Mouse (Mus musculus): Measurements from ENCODE around the gene Iah1.

Gene Iah1

DNA sequence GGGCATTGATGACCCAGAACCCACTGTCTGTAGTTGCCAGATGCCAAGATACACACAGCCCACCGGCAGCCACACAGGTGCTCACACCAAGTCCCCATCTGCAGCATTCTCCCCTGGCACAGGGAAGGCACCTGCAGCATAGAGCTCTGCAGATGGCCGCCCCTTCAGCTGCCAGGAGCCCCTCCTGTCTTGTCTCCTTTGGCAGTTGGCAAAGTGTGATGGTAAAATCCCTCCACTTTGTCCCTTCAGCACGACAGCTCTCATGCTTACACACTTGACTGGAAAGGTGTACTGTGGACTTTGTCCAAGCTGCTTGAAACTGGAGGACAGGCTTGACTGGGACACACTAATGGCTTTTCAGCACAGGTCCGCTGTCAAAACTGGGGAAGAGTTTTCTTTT lies 4.1 kb downstream of the Iah1 start:
- DNase-seq = no peak

DNA sequence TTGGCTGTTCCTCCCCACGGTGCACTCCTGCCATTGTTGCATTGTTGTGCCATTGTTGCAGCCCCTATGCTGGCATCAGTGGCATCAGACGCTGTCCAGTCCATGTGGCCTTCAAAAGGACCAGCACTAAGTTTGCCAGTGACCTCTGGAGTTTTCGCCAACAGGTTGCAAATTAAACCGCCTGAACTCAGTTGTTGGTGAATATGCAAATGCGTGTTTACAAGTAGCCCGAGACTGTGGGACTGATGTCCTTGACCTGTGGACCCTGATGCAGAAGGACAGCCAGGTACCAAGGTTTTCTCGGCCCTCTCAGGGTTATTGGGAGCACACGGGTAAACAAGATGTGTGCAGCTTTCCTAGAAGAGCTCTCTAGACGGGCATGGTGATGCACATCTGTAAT lies 5.0 kb downstream of the Iah1 start:
- DNase-seq = no peak

DNA sequence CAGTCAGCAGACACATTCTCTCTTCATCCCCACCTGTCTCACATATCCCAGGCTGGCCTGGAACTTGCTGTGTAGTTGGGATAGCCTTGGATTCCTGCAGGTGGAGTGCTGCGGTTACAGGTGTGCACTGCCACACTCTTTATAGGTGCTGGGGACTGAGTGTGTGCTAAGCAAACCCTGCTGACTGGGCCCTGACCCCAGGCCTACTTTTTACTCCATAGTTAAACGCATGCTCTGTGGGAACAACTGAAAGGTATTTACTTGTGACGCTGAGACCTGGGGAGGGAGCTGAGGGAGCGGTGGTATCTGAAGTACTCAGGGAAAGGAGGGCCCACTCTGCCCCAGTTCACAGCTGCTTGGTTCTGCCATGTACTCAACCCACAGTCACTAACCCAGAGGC lies 6.1 kb downstream of the Iah1 start:
- no peak for DNase-seq

DNA sequence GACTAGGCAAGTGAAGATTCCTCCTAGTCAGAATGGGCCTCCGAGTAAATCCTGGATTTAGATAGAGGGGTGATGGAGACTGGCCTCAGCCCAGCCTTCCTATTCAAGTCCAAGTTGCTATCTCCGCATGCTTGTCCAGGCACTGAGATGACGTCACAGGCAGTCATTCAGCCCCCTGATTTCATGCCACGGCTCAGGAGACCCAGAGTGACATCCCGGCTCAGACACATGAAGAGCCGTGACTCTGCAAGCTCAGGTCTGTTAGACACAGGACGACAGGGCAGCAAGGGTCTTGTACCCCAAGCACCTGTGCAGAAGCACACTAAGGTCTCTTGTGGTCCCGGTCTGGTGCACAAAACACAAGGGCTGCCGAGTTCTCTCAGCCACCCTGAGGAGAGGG lies 6.7 kb downstream of the Iah1 start:
- no peak for DNase-seq

DNA sequence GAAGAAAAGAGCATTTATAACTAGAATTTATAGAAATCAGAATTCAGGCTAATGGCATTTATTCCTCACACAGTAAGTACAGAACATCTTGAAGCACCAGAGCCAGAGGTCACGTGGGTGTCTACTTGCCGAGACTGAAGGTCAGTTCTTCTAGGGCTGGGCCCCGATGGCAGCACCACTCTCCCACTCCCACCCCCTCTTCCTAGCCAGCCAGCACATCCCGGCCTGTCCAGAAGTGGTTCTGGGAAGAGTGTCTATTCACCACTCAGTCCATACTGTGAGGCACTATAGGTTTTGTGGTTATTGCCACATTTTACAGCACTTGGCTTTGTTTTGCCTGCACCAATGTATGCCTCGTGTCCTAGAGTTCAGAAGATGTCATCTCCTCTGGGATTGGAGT lies 7.9 kb downstream of the Iah1 start:
- DNase-seq = no peak

DNA sequence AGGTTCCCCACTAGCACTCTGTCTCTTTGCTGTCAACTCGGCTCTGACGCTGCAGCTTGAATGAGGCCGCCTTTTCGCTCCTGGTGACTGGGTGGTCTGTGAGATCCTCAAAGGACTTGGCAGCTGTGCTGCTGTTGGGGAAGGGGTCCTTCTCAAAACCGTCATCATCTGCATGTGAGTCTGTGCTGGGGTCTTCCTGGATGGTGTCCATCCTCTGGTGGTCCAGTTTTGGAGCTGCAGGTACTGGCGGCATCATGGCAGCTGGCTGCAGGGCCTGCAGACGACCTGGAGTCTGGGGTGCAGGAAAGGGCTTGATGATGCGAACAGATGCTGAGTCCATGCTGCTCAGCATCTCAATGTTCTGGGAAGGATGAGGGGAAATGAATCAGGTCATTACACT lies 9.1 kb downstream of the Iah1 start:
- DNase-seq = no peak

DNA sequence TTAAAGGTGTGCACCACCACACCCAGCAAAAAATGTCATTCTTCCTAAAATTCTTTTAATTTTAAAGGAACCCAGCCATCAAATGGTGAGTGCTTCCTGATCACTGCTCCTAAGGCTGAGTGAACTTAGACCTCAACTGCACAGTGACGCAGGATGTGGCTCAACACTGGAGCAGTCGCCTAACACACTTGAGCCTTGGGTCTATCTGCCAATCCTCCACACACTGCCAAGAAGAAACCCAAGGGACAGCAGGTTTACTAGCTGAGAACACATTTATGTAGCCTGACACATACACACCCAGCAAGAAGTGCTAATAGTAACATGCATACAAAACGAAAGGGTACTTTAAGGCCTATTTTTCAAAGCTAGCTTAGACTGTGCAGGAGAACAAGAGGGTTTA lies 10.1 kb downstream of the Iah1 start:
- no peak for DNase-seq

DNA sequence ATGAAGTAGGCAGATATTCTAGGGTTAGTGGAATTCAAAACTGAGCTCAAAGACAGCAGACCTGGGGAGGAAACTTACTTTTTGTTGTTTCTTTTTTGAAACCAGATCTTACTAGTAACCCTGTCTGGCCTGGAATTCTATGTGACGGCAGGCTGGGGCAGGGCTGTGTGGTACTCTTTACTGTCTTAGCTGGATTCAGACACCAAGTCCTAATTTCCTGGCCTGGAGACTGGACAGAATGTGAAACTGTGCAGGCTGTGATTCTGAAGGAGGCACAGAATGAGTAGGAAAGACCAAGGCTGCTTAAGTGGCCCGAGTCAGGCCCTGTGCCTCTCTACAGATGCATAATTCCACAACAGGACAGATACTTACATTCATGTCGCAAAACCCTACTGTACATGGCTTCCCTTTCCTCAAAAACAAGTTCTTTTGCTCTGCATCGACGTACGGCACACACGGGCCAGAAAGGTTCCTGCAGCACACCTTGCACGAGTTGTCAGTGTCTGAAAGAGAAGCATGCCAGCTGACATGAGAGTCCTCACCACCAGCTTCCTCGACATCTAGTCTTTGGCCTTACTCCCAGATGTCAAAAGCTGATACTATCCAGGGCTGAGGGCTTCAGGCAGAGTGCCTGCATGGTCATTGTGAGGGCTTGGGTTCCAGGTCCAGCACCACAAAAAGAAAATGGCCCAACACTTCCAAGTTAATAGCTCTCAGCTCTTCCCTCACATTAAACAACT lies 13.6 kb downstream of the Iah1 start:
- DNase-seq = no peak

DNA sequence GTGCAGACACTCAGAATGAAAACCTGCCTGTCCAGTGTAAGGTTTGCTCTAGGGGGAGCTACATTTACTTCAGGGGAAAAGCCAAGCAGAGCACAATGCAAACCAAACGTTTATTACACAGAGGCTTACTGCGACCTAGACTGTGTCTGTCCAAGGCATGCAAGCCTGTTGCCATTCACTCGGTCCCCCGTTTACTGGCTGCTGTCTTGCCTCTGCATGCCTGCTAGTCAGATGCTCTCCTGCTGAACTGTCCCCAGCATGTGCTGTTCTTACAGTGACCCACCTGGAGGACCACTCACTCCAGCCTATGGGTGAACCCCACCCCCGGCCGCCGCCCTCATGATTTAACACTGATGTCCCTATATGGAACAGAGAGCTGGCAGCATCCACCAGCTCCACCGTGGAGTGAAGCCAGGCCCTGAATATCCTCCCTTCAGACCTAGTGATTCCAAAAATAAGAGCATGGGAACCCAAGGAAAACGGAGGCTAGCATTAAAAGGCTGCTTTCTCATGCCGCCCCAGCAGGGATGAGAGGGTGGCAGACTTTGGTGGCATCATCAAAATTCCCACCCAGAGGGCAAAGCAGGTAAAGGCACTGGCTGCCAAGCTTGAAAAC lies 14.9 kb downstream of the Iah1 start:
- DNase-seq = peak; percentile 49

DNA sequence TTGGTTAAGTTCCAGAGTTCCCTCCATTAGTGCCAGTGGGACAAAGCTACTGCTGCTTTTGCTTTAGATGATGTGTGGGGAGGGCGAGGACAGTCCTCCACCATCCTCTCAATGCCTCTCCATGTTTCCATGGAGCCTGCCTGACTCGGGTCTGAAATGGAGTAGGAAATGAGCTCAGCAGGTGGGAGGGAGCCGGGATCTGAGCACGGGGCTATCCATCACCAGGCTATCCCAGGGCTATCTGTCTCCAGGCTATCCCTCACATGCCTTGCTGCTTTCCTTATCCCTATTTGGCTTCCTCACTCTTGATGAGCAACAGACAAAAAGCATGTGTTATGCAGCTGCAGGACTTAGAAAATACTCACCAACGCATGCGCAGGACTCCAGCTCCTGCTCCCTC lies 15.5 kb downstream of the Iah1 start:
- DNase-seq = no peak

DNA sequence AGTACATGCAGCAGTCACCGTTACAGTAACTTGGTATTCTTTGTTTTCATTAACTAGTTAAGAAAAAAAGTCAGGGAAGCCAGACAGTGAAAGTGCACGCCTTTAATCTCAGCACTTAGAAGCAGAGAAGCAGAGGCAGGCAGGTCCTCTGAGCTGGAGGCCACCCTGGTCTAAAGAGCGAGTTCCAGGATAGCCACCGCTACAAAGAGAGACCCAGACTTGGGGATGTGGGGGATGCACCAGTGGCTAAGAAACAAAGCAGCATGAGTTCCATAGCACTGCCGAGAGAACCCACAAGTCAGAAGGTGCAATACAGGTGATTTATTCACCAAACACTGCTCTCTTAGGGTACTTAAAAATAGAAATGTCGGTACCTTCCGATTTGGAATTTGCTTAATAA lies 16.8 kb downstream of the Iah1 start:
- no peak for DNase-seq

DNA sequence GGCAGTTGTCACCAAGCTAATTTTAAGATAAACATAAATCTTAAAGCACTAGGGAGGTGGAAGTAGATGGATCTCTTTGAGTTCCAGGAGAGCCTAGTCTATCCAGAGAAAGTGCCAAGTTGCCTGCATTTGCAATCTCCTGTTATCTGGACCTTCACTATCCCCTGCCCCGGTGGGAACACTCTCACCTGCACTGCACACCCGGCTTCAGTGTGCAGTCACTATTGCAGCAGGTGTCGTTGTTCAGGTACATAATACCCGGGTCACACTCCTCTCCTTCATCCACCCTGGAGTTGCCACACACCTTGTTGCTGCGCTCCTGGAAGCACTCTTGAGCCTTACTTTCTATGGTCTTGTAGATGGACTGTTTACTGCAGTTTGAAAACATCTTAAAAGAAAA lies 17.6 kb downstream of the Iah1 start:
- DNase-seq = no peak

DNA sequence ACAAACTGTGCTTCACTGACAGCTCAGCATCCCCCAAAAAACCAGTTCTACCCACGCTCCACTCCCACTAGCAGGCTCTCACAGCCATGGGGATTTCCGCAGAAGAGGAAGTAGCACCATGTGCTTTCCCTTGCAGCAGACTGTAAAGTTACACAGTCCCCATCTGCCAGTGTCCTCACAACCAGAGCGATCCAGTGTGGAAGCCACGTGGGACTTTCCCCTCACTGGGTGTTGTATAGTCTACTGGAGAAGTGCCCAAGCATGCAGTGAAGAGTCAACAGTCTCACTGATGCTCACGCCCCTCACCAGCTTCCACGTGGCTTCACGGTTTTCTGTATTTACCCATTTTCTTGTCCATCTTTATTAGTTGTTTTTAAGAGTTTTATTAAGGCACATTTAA lies 19.7 kb downstream of the Iah1 start:
- peak; percentile 29 for DNase-seq

DNA sequence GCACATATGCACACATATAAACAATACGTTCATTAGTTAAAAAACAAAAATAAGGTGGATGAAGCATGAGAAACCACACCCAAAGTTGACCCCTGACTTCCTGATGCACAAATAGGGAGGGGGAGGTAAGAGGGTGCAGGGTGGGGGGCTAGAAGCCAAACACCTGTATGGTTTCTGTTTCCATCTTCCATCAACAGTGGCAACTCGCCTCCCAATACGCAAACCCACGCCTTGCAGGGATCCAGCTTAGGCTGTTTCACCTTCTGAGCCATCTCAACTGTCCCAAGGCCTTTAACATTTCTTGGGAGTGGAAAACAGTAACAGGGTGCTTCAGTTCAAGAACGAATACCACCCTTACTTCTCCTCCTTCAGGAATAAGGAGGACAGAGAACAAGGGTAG lies 21.0 kb downstream of the Iah1 start:
- no peak for DNase-seq

DNA sequence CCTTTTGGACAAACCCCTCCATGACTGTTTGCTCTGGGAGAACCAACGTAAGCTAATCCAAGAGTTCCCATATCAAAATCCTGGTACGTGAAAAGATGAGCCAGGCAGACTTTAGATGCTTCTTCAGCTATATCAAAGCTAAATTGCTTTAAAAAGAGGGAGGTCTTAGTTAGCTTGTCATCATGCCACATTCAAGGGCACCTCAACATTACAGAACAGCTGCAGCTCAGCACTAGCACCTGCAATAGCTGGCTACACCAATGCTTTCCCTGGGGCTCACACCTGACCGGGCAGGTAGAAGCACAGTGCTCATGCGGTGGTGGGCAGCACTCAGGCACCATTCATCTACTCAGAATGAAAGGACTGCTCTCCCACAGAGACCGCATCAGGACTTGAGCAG lies 24.5 kb downstream of the Iah1 start:
- DNase-seq = no peak

DNA sequence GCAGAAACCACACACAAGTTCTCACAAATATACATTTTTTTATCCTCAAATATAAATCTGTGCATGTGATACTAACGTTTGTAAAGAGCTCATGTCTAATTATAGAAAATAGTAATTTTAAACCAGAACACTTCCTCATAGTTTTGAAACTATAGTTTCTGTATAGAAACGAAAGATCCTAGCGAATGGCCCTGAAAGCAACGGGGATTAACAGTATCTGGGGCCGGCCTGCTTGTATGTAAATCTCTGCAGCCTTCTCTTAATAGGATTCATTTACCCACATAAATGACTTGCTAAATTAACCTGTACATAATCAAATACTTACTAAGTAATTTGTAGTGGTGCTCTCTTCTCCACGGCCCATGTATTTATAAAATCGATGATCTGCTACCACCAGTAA lies 30.8 kb downstream of the Iah1 start:
- DNase-seq = no peak

DNA sequence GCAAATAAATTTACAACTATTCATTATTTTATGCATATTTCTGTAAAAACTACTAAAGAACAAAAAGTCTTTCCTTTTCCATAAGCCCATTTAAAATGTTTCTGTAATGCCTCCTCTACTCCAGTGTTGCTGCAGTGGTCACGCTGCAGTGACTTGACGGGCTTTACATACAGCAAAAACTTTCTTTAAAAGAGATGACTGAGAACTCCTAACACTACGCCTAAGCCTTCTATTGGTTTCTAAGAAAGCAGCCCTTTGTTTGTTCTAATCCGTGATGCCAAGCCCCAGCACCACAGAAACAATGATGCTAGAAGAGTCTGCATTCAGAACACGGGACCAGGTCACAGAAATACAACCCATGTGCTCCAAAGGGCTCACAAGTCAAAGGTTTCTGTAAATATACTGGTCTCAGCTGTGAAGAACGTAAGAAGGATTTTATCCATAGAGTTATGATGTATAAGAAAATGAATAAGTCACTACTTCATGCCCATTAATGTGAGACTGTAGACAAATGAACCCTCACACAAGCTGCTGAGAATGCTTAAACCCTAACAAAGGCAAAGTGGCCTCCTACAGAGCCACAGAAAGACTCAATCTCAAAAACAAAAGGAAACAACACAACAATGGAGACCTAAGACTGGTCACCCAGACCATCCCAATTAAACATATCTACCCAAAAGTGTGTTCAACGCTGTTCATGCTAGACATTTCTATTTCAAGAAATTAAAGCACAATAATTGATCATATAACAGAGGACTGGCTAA lies 34.1 kb downstream of the Iah1 start:
- DNase-seq = no peak

DNA sequence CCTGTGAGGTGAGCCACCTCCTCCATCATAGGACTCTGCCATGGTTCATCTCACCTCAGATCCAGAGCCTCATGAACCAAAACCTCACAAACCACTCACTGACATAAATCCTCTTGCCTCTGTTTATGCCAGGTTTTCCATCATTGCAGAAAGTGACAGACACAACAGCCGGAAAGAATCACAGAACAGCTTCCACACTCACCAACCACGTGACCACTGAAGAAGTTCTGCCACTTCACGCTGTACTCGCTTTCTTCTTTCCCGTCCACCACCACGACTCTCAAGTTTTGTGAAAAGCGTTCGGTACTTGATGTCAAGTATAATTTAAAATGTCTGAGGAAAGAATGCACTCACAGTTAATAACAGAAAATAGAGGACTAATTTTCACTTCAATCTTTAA lies 37.5 kb downstream of the Iah1 start:
- DNase-seq = no peak

DNA sequence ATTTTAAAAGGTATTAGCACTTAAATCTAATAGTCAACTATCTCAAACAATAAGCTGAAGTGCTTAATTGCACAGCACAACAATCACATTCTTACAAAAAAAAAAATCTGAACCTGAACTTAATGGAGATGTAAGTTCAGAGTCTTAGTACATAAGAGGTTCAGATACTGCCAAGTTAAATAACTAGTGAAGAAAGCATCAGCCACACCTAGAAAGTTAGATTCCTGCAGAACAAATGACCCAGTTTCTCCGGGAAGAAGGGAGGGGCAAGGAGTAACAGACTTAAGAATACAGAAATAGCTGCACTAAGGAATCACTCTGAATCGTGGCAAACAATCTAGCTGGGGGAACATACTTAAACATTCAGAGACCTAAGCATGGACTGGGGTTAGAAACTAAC lies 46.5 kb downstream of the Iah1 start:
- no peak for DNase-seq

DNA sequence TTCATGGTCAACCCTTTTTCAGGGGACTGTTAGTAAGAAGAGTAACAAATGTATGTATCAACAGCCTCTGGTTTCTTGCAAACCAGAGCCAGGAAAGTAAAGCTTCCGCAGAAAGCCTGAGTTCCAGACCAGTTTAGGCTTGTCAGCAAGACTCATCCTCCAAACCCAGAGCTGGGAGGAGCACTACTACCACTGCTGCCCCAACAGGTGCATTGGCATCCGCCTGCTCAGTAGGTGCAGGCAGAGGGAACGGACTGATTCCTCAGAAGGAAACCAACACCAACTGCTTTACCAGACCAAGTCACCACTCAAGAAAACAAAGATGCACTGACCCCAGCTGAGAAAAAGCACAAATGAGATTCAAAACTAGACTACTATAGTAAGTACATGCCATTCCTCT lies 47.0 kb downstream of the Iah1 start:
- DNase-seq = no peak

DNA sequence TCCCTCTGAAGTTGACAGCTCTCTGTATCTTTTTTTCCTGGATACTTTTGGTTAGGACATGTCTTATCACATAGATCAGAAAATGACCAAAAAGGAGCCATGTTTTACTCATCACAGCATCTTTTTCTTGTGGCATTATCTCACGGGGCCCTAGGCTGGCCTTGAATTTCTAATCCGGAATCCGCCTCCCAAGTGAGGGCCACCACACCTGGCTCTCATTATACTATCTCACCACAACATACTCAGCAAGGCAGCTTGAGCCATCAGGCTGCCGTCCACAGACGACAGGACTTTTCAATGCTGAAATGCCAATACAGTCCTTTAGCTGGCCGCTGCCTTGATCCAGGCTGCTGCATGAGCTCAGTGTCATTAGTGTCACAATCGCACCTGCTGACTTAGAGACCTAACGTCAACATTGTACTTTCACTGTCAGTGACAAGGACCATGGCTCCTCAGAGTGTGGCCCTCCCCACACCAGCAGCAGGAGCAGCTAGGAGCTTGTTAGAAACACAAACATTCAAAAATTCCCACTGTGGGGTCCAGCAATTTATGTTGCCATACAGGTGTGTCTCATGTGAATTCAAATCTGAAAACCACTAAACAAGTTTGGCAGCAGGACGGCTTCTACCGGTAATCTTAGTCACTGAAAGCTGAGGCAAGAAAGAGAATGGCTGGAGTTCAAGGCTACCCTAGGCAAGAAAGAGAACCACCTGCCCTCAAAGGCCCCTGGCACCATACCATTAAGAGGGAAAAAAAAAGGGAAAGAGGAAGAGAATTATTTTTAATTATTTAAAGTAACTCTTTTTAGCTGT lies 48.6 kb downstream of the Iah1 start:
- no peak for DNase-seq

DNA sequence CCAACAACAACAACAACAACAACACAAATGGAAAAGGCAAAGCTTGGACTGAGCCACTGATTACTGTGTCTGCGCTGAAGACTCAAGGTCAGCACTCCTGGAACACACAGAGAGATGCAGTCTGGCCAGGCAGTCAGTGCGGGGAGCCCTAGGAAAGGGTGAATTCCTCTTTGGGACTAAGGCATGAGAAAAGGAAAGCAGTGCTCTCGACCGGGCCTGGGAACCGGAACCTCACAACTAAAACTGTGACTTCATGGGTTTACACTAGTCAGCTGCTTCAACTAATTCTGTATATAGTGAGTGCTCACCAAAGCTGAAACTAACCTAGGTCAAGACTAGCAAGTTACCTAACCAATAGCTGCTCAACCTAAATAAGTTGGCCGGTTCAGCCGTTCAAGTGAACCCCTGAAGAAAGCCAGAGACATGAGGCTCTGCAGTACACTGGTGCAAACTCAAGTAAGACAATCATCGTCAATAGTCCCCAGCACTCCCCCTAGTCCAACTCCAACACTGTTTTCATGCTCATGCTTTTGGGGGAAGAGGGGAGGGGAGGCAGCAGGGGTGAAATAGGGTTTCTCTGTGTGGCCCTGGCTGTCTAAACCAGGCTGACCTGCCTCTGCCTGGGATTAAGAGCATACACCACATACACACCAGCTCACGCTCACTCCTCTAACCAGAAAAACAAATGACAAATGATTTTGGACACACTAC lies 52.3 kb downstream of the Iah1 start:
- no peak for DNase-seq

DNA sequence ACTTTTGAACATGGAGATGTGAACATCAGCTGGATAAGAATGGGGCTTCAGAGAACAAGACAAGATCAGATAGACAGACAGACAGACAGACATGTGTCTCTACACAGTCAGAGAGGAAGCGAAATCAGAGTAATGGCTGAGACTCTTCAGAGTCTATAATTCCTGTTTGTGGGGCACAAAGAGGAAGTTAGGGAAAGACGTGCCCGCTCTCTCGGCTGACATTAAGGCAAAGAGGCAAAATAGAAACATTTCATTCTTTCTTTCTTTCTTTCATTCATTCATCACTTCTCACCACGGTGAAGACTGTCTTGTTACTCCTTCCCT lies 52.9 kb downstream of the Iah1 start:
- DNase-seq = no peak

All from right cerebral cortex, postnatal 14 days (tissue).